Mouse (Mus musculus) liver, embryonic 13.5 days (tissue): ENCODE data around the gene Myo1b. TPM values are rescaled to one million over a fixed set of nuclear protein-coding genes. Genes with fewer than 3 reads are reported as not detected.

ENCODE experiments used
- ATAC-seq: fragments of 200-750 bp; cut with Nextera tagmentation; 2 replicates; pipeline ENCODE4 v1.8.0; 2017; ENCODE audit warnings: low read depth, mild to moderate bottlenecking, moderate number of reproducible peaks, moderate library complexity
- DNase-seq: peaks from one replicate; pipeline ENCODE4 v3.0.0; 2022
- H3K27ac ChIP-seq: fragments of 300-500 bp; sonication (generic); 2 replicates; pipeline ENCODE4 v1.5.1; 2015; ENCODE audit warnings: moderate library complexity, mild to moderate bottlenecking, inconsistent platforms
- H3K27me3 ChIP-seq: fragments of 300-500 bp; sonication (generic); 2 replicates; pipeline ENCODE4 v1.6.1; 2015; ENCODE audit warnings: mild to moderate bottlenecking, inconsistent platforms
- H3K36me3 ChIP-seq: fragments of 300-500 bp; sonication (generic); 2 replicates; pipeline ENCODE4 v1.6.1; 2015; ENCODE audit warnings: mild to moderate bottlenecking, inconsistent platforms
- H3K4me1 ChIP-seq: fragments of 300-500 bp; sonication (generic); replicated peaks from 2 replicates; pipeline ENCODE4 v1.6.1; 2015; ENCODE audit warnings: inconsistent platforms
- H3K4me2 ChIP-seq: fragments of 300-500 bp; sonication (generic); 2 replicates; pipeline ENCODE4 v1.6.1; 2015; ENCODE audit warnings: inconsistent platforms, mild to moderate bottlenecking, moderate library complexity
- H3K4me3 ChIP-seq: fragments of 300-500 bp; sonication (generic); replicated peaks from 2 replicates; pipeline ENCODE4 v1.5.1; 2015; ENCODE audit warnings: mild to moderate bottlenecking, inconsistent platforms
- H3K9ac ChIP-seq: fragments of 300-500 bp; sonication (generic); 2 replicates; pipeline ENCODE4 v1.6.1; 2015; ENCODE audit warnings: mild to moderate bottlenecking, inconsistent platforms
- H3K9me3 ChIP-seq: fragments of 300-500 bp; sonication (generic); replicated peaks from 2 replicates; pipeline ENCODE4 v1.6.1; 2016; ENCODE audit warnings: inconsistent platforms
- WGBS: fragments of 180-500 bp; shearing (Covaris S2); methylation state at CpG from one replicate; pipeline ENCODE4 v1.1.7; 2015; ENCODE audit not compliant: insufficient replicate concordance; 5-methylcytosine and 5-hydroxymethylcytosine counted together
- polyA plus RNA-seq: library from polyadenylated mRNA; unstranded; fragments of >200 nt; fragmentation: Nextera tagmentation; extraction: Ambion mirVana; gene quantifications from 2 replicates; pipeline ENCODE4 v1.2.1, GENCODE M21; 2015

Myo1b gene
- polyA plus RNA-seq, 1 experiment from 2014 or later = 6.3 TPM

DNA sequence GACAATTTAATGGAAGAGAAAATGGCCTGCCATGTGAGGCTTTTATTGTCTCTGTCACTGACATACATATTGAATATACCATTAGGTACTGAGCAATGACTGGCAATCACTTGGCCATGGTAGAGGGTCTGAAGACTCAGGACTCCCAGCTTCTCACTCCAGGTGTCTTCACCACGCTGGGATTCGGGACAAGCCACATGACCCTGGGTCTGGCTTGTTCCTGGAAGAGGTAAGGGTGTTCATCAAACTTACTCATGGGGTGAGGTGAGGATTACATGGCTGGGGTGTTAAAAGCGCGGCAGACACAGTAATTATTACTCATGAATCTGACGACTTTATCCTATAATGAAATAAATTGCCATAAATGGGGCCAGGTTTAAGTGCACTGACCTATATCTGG, 405 bp upstream of the Myo1b start:
- H3K27me3 ChIP-seq = peaks cover 26% of the 10 kb centered on the region
- peak overlapping the region; percentile 62; the same call in 1 of the 2 replicates for H3K4me3 ChIP-seq
- no peak overlapping the region for H3K9ac ChIP-seq
- H3K4me2 ChIP-seq = peak overlapping the region; percentile 61
- ATAC-seq (no peak), DNase-seq (no peak)
- 44% methylated on average over 5 of the region's 5 CpGs for WGBS
- H3K4me1 ChIP-seq = peaks cover 4% of the 10 kb centered on the region
- no peaks in the 10 kb centered on the region for H3K36me3 ChIP-seq
- no peak overlapping the region for H3K27ac ChIP-seq
- no peaks in the 10 kb centered on the region for H3K9me3 ChIP-seq

DNA sequence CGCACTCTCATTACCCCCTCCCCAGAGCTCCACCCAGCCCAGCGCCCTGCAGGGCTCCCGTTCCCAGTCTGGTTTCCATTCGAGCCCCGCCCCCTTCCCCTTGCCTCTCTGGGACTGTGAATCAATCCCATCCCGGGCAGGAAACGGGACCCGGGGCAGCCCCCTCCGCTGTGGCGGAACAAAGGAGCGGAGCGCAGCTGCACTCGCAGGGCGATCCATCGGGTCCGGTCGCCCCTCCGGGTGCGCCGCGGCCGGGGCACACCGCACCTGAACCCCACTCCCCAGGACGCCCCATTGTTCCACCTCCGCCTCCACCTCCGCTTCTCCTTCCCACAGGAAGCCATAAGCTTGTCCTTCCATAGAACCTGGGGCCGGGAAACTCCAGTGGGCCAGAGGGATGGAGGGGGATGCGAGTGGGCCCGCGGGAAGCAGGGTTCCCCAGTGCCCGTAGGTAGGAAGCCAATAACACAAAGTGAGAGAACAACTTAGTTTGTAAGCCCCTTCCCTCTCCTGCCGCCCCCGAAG, 758 bp downstream of the Myo1b start:
- Histone ChIP-seq H3K4me2 (peak overlapping the region; percentile 61), H3K27me3 (peaks cover 26% of the 10 kb centered on the region), H3K9me3 (no peaks in the 10 kb centered on the region), H3K27ac (peak overlapping the region; percentile 54), H3K4me3 (peak overlapping the region; percentile 62), H3K36me3 (no peaks in the 10 kb centered on the region), H3K9ac (peak overlapping the region; percentile 69), H3K4me1 (peaks cover 4% of the 10 kb centered on the region)
- peak; percentile 60 for ATAC-seq
- no peak for DNase-seq
- 2% methylated on average over 33 of the region's 33 CpGs for WGBS

DNA sequence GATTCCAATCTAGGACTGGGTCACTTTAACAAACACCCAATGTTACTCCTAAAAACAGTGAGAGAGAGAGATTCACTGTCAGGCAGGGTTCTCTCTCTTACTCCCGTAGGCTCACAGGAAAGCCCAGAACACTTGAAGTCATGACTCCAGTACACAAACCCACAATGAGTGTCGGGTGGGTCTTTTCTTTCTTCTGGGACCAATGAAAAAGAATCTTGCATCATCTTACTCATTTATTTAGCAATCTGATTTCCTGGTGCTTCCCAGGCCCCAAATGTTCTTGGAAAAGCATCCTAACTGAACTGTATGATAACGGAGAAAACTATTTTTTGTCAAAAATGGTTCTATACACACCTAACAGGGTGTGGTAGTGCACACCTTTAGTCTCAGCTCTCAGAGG, 1.8 kb downstream of the Myo1b start:
- peaks cover 8% of the 10 kb centered on the region for H3K4me1 ChIP-seq
- no peak overlapping the region for H3K9ac ChIP-seq
- WGBS = 55% methylated on average over 3 of the region's 3 CpGs
- no peaks in the 10 kb centered on the region for H3K9me3 ChIP-seq
- peaks cover 26% of the 10 kb centered on the region for H3K27me3 ChIP-seq
- no peak overlapping the region for H3K27ac ChIP-seq
- no peaks in the 10 kb centered on the region for H3K36me3 ChIP-seq
- no peak for DNase-seq
- no peak overlapping the region for H3K4me3 ChIP-seq
- ATAC-seq = no peak
- H3K4me2 ChIP-seq = no peak overlapping the region; the same call in 1 of the 2 replicates

DNA sequence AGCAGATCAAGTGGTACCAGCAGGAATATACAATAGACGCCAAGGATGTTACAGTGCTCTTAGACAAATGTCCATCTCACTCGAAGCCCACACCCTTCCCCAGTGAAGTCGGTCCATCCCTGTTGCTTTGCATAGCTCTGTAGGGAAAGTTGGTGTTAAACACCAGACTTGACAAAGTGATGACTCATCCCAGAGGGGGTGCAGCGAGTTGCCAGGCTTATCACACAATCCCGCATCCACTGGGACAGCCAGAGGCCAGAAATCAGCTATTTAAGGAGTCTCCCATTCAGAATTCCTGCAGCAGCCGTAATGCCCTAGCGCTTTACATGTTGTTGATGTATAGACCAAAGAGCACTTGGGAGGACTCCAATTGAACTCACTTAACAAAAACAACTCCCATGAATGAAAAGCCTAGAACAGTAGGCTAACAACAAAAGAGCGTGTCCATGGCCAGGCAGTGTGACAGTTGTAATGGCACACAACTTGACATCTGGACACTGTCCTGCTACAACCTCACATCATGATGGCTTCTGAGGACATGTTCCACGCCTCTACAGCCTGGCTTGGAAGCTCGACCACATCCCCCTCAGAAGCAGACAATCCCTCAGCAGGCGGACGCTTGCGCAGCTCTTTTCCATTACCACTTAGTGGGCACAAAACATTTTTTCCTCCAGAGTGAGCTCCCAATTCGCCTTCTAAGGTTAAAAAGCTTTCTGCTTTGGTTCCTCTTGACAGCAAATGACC, 2.6 kb downstream of the Myo1b start:
- no peaks in the 10 kb centered on the region for H3K9me3 ChIP-seq
- WGBS = 51% methylated on average over 14 of the region's 14 CpGs
- ATAC-seq (no peak), DNase-seq (no peak)
- H3K27ac ChIP-seq = no peak overlapping the region; the same call in 1 of the 2 replicates
- H3K9ac ChIP-seq = no peak overlapping the region
- H3K4me2 ChIP-seq = no peak overlapping the region
- no peak overlapping the region for H3K4me3 ChIP-seq
- H3K4me1 ChIP-seq = peaks cover 9% of the 10 kb centered on the region
- H3K27me3 ChIP-seq = peaks cover 26% of the 10 kb centered on the region
- H3K36me3 ChIP-seq = no peaks in the 10 kb centered on the region

DNA sequence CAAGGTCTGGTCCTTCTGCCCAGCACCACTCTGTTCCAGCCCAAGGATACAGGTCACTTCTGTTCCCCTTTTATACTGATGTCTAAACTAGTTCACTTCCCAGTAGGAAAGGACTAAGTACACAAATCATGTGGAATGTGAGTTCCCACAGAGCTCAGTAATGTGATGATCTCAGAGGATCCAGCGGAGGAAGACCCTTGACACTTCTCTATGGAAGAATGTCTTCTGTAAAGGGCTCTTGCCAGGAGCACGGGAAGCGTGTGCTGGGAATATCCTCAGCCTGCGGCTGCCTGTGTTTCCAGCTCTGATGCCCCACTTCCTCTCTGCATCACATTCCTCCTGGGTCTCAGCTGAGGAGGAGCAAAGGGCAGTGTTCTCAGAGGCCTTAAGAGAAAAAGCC, 4.5 kb downstream of the Myo1b start:
- H3K9me3 ChIP-seq = no peaks in the 10 kb centered on the region
- no peak for ATAC-seq
- no peaks in the 10 kb centered on the region for H3K36me3 ChIP-seq
- no peak overlapping the region for H3K4me3 ChIP-seq
- WGBS = 58% methylated on average over 4 of the region's 4 CpGs
- H3K27ac ChIP-seq = no peak overlapping the region
- peaks cover 19% of the 10 kb centered on the region for H3K4me1 ChIP-seq
- no peak overlapping the region for H3K9ac ChIP-seq
- peaks cover 22% of the 10 kb centered on the region for H3K27me3 ChIP-seq
- no peak for DNase-seq
- H3K4me2 ChIP-seq = no peak overlapping the region

DNA sequence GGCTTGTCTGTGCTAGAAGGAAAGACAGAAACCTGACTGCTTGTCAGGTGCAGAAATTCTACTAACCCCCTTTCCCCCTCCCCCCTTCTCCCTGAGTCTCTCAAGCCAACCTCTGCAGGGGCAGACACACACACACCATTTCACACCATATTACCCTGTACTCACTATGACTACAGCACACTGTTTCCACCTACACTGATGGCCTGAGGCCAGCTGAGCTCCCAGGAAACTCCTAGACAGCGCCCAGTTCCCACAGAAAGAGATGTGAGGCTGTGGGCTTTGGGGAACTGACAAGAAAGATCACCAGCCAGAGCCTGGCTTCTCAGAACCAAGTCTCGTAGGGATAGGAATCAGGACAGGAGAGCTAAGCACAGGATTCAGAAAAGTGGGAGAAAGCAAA, 6.7 kb downstream of the Myo1b start:
- peaks cover 29% of the 10 kb centered on the region for H3K4me1 ChIP-seq
- ATAC-seq (no peak), DNase-seq (no peak)
- H3K27me3 ChIP-seq = peaks cover 2% of the 10 kb centered on the region; the same call in 1 of the 2 replicates
- H3K27ac ChIP-seq = no peak overlapping the region
- H3K9me3 ChIP-seq = no peaks in the 10 kb centered on the region
- no peak overlapping the region for H3K4me3 ChIP-seq
- 65% methylated on average over 2 of the region's 2 CpGs for WGBS
- no peaks in the 10 kb centered on the region for H3K36me3 ChIP-seq
- H3K9ac ChIP-seq = no peak overlapping the region
- no peak overlapping the region for H3K4me2 ChIP-seq

DNA sequence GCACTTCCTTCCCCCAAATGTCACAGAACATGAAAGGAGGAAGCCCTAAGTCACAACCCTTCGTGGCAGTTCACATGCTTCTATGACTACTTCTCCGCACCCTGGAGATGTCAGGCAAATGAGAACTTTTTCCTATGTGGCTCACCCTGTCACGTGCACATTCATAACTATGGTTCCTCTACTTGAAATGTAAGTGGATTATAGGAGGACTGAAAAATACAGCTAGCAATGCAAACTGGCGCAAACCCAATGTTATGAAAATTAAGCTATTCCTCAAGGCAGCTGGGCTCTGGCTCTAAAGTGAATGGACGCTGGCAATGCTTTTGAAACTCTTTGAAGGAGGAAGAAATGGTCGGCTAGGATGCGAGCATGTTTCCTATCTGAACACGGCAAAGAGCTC, 8.1 kb downstream of the Myo1b start:
- Histone ChIP-seq H3K27me3 (no peaks in the 10 kb centered on the region), H3K4me3 (no peak overlapping the region), H3K9ac (no peak overlapping the region), H3K4me1 (peaks cover 31% of the 10 kb centered on the region), H3K9me3 (no peaks in the 10 kb centered on the region), H3K36me3 (no peaks in the 10 kb centered on the region), H3K27ac (no peak overlapping the region), H3K4me2 (peak overlapping the region; percentile 21; the same call in 1 of the 2 replicates)
- no peak for DNase-seq
- ATAC-seq = no peak
- WGBS = 20% methylated on average over 8 of the region's 8 CpGs

DNA sequence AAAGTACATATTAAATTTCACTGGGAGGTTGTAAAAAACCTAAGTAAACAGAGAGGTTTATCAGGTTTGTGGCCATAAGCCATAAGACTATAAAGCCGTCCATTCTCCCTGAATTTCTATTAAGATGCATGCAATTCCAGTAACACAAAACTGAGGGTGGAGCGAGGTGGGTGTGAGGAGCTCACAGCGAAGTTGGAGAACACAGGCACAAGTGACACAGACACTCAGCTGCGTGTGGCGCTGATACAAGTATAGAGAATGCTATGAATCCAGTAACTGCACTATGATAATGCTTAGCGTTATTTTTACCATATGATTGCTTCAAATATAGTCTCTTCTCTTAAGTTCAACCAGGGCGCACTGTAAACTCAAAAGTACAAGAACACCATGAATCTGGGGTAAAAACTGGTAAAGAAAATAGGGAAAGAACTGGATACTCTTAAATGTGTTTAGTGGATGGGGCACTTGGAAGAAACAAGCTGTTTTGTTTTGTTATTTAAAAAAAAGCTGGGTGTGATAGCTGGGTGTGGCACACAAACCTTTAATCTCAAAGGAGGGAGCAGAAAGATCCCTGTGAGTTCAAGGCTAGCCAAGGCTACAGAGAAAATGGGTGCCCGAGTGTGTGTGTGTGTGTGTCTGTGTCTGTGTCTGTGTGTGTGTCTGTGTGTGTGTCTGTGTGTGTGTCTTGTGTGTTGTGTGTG, 9.5 kb downstream of the Myo1b start:
- no peaks in the 10 kb centered on the region for H3K9me3 ChIP-seq
- no peak overlapping the region for H3K27ac ChIP-seq
- no peak overlapping the region for H3K4me2 ChIP-seq
- WGBS = 68% methylated on average over 8 of the region's 8 CpGs
- no peak overlapping the region for H3K4me3 ChIP-seq
- DNase-seq (no peak), ATAC-seq (no peak)
- no peak overlapping the region for H3K9ac ChIP-seq
- no peaks in the 10 kb centered on the region for H3K36me3 ChIP-seq
- H3K27me3 ChIP-seq = no peaks in the 10 kb centered on the region
- peaks cover 31% of the 10 kb centered on the region for H3K4me1 ChIP-seq

DNA sequence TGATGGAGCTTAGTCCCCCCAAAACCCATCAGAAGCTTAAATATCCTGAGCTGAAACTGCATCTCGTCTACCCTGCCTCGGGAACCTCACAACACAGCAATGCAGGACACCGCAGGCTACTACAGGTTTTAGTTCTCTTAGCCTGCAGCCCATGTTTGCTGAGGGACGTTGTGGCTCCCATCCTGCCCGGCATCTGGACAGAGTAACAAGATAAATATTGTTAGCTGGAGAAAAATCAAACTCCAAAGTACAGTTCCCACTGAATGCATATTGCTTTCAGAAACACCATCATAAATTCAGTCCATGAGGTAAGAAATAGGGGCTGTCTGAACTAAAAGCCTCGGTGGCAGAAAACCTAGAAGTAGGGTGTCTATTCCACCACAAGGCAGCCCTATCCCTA, 10.8 kb downstream of the Myo1b start:
- H3K4me1 ChIP-seq = peaks cover 33% of the 10 kb centered on the region
- H3K27ac ChIP-seq = no peak overlapping the region
- ATAC-seq = no peak
- no peaks in the 10 kb centered on the region for H3K36me3 ChIP-seq
- H3K9ac ChIP-seq = no peak overlapping the region
- H3K27me3 ChIP-seq = no peaks in the 10 kb centered on the region
- DNase-seq = no peak
- 59% methylated on average over 6 of the region's 6 CpGs for whole genome bisulfite sequencing
- H3K9me3 ChIP-seq = no peaks in the 10 kb centered on the region
- 0 out of 2 replicates have a peak overlapping the region, but pooled peaks have one; percentile 2 for H3K4me2 ChIP-seq
- H3K4me3 ChIP-seq = no peak overlapping the region

DNA sequence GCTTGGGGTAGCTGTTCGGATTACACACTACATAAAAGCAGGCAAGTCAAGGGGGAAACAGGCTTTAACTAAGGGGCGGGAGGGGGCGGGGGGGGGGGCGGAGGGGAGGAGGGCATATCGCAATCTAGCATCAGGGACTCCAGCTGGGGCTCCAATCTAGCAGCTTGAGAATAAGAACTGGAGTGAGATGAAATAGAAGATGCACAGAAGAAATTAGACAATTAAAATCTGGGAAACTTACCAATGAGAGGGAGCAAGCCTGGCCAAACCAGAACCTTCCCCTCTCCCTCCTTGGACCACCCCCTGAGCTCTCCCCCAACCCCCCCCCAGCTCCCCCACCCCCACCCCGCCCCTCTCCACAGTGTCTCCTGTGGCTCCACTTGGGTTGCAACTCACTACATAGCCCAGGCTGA, 18.7 kb downstream of the Myo1b start:
- H3K4me2 ChIP-seq = no peak overlapping the region
- H3K27ac ChIP-seq = no peak overlapping the region
- no peak overlapping the region for H3K4me3 ChIP-seq
- no peak overlapping the region for H3K9ac ChIP-seq
- H3K9me3 ChIP-seq = no peaks in the 10 kb centered on the region
- peaks cover 25% of the 10 kb centered on the region for H3K4me1 ChIP-seq
- DNase-seq (no peak), ATAC-seq (no peak)
- H3K27me3 ChIP-seq = no peaks in the 10 kb centered on the region
- no peaks in the 10 kb centered on the region for H3K36me3 ChIP-seq
- 64% methylated on average over 6 of the region's 6 CpGs for WGBS

DNA sequence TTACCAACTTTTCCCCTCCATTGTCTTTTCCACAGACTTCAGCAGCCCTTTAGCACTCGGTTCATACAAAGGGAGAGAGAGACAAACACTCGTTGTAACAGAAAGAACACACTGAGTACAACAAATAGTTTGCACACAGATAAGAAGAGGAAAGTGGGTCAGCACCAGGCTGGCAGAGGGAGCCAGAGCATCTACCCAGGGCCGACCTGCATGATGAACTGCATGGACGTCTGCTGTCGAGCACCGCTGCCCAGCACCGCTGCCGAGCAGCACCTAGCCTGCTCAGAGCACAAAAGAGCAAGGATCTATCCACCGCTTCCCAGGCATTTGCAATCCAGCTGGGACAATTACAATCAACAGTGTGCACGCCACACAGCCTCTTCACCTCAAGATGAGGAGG, 19.9 kb downstream of the Myo1b start:
- 57% methylated on average over 10 of the region's 10 CpGs for WGBS
- H3K4me2 ChIP-seq = no peak overlapping the region
- H3K9ac ChIP-seq = no peak overlapping the region
- H3K27me3 ChIP-seq = no peaks in the 10 kb centered on the region
- no peaks in the 10 kb centered on the region for H3K36me3 ChIP-seq
- H3K9me3 ChIP-seq = no peaks in the 10 kb centered on the region
- H3K27ac ChIP-seq = no peak overlapping the region
- DNase-seq = no peak
- H3K4me3 ChIP-seq = no peak overlapping the region
- no peak for ATAC-seq
- H3K4me1 ChIP-seq = peaks cover 34% of the 10 kb centered on the region
